Mouse (Mus musculus) heart, postnatal 0 days (tissue): ENCODE results near the gene Dbx1.

Source experiments
- CTCF ChIP-seq: IDR thresholded peaks from 2 replicates; pipeline ENCODE4 v1.5.1; 2016; ENCODE audit warnings: antibody characterized with exemption, control low read depth, low read depth
- EP300 ChIP-seq: IDR thresholded peaks from 2 replicates; pipeline ENCODE4 v1.6.1; 2016; ENCODE audit warnings: antibody characterized with exemption, low read depth

DNA sequence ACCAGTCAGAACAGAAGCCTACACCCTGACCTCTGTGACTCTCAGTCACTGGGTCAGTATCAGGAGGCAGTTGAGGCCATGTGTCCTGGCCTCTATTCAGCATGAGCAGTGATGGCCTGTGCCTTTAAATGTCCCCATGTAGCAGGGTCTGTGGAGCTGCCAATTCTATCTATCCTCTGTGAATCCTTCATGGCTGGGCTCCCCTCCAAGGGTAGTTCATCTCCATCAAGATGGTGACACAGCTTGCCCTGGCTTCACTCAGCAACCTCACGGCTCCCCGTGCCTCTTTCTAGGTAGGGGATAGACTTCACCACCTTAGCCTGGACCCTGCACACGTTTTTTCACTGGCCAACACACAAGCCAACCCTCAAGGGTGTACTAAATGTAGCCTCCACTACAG is 38.9 kb downstream of the Dbx1 start:
- no peak for TF ChIP-seq CTCF
- TF ChIP-seq EP300 = no peak
